Mouse (Mus musculus) heart, postnatal 25 days (tissue): ENCODE measurements at regions not wholly inside any gene's neighbourhood (a gene's known extent, or its start where the extent isn't known, plus 50 kb on each side); places are given as distances from the start of the nearest gene placed in this dataset.

Experiments used
- DNase-seq: peaks from one replicate; pipeline ENCODE4 v3.0.0; 2022; ENCODE audit warnings: low spot score
- intact Hi-C: fragments of 180-260 bp; cut with DNase I; formaldehyde crosslinking; loops from one replicate; pipeline ENCODE4 v1.15.1; 2025

DNA sequence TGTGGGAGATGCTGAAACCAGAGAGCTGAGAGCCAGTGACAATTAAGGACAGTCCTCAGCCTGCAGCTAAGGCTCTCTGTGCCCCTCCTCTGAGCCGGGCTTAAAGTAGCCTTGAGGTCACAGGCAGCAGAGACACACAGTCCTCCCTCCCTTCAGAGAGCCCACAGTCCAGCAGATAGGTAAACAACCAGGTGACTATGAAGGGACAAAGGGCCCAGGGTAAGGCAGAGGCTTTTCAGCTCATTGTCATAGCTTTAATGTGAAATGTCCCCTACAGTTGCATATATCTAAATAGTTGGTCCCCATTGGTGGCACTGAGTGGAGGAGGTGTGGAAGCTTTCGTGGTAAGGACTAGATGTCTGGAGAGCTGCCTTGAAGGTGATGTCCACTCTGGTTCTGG lies 88.5 kb downstream of the Rplp1 start:
- DNase-seq, result no peak
- intact Hi-C loops, result loop anchor here (5.0 kb wide), 1 partner anchor 809 kb away; no protein-coding TSS in a partner anchor

DNA sequence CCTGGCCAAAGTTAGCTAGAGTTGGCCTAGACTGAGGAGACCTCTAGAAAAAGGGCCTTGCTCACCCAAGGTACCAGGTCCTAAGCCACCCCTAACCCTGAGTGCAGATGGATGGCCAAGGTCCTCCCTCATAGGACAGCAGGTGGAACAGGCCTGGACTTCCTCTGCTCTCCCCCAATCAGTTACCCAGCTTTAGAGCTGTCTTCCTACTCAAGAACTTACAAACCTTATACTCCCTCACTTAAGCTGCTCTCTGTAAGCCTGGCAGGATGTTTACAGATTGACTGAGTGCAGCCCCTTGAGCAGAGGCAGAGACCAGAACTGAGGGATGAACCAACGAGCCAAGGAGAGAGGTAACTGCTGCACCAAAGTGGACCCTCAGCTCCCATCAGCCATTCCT lies 94.5 kb downstream of the Rplp1 start:
- intact Hi-C loops, result no loop called here
- DNase-seq, result no peak

DNA sequence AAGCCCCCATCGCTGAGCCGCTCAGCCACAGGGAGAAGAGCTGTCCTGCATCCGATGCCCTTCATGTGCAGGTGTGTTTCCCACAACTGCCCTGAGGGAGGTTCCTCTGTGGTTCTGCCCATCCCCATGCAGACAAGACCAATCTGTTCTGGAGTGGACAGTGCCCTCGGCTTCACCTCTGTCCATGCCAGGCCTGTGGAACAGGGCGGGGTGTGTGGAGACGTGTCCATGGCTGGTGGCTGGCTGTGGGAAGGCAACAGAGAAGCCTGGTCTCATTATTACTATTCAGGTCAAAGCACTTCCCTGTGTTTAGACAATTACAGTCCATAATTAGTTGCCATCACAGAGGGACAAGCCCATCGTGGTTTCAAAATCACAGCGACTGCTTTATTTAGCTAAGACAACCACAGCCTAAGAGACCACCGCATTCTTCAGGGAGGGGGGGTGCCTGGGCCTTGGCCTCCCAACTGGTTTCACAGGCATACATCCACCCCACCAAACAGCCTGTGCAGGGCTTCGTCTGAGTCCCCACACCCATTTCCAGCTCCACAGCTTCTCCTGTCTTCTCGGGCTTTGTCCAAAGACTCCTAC lies 97.7 kb downstream of the Rplp1 start:
- DNase-seq, result no peak

DNA sequence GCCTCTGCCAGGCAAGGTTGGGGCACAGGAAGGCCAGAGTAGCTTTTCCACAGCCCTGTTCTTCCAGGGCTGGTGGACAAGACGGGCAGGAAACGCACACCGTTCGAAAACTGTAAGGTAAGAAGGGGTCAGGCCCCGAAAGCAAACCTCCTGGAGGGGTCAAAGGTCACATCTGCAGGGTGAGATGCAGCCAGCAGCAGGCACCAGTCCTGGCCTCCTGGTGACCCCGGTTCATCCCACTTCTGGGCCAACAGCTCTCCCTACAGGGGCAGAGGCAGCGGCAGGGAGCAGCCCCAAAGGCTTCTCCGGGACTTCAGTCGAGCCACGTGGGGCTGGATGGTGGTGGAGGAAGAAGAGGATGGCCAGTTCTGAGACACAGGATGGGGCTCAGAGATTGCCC lies 98.3 kb downstream of the Rplp1 start:
- intact Hi-C loops, result no loop called here
- DNase-seq, result no peak

More for the DNA sequence above, 97.7 kb downstream of the Rplp1 start:
- intact Hi-C loops, result no loop called here

DNA sequence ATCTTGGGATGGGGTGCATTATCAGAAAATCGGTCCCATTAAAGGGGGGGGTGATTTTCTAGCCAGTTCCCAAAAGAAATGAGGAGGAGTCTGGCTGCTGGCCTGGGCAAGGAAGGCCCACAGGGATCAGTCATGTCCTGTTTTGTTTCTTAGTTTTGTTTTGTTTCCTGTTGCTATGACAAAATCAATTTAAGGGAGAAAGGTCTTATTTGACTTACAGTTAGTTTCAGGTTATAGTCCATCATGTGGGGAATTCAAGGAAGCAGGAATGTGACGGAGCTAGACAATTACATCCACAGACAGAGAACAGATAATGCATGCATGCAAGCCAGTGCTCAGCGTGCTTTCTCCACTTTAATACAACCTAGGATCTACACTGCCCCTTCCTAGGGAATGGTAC lies 101.1 kb downstream of the Rplp1 start:
- DNase-seq, result no peak
- intact Hi-C loops, result no loop called here

GRCm38 (mm10) chr9:61812315-61812714 lies 102.0 kb downstream of the Rplp1 start:
- DNase-seq, result no peak
- intact Hi-C loops, result no loop called here

GRCm38 (mm10) chr9:61810456-61810855 lies 103.9 kb downstream of the Rplp1 start:
- intact Hi-C loops, result no loop called here
- DNase-seq, result no peak

DNA sequence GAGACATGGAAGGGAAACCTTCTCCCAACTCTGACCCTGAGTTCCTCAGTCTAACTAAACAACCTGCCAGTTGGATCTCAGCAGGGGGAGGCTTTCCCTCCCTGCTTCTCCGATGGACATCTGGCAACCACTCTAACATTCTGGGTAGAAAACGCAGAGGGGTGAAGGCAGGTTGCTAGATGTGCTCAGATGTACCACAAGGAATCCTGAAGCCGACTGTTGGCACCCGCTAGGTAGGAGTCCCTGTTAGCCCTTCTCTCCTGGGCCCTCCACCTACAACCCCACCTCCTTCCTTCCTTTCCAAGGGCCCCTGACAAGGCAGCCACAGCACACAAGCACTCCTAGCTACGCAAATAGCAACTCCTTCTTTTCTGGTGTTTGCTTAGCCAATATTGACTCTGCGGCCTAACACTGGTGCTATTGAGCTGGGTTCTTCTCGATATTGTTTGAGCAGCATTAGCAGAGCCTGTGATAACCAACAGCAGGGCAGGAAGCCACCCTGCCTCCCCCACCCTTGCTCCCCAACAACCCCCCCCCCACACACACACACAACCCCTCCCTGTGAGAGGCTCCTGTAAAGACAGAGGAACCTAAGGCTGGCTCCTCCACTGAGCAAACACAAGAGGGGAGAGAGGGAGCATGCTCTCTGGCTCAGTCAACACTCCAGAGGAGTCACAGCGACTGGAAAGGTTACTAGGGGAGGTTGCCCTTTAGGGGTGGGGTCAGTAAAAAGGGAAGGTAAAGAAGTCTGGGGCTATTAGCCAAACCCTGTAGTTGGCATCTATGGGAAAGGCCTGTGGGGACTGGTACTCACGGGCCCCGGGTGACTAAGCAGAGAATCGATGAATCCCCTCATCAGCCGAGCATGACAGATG lies 105.8 kb downstream of the Rplp1 start:
- intact Hi-C loops, result no loop called here
- no peak for DNase-seq

DNA sequence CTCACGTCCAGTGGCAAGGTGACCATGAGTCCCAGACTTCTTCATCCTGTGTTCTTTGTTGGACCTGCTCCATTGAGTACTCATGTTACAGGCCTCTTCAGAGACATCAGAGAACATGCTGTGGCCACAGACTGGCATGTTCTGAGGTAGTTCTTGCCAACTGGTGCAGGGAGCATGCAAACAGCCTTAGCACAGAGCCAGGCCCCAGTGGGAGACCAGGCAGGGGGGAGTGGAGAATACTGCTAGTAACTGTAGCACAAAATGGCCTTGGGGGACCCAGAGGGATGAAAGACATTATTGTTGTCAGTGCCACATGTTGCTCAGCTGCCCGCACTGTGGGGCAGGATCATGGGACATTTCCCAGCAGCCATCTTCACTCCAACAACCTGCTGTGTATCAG lies 108.4 kb downstream of the Rplp1 start:
- DNase-seq, result no peak
- intact Hi-C loops, result no loop called here

DNA sequence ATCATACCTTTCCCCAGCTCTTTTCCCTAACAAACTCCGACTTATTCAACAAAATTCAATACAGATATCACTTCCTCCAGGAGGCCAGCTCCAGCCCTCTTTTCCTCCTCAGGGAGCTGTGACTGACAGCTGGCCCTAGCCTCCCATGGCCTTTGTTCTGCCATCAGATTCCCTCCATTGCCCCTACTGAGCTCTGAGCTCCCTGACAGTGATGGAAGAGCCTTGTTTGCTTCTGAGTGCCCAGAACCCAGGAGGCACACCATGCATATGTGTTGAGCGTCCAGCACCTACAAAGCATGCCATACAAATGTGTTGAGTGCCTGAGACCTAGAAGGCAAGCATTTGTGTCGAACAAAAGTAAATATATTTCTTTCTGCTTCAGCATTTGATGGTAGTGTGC lies 110.8 kb downstream of the Rplp1 start:
- DNase-seq, result no peak
- intact Hi-C loops, result no loop called here

GRCm38 (mm10) chr9:61802694-61803093 lies 111.6 kb downstream of the Rplp1 start:
- DNase-seq, result no peak
- intact Hi-C loops, result no loop called here

DNA sequence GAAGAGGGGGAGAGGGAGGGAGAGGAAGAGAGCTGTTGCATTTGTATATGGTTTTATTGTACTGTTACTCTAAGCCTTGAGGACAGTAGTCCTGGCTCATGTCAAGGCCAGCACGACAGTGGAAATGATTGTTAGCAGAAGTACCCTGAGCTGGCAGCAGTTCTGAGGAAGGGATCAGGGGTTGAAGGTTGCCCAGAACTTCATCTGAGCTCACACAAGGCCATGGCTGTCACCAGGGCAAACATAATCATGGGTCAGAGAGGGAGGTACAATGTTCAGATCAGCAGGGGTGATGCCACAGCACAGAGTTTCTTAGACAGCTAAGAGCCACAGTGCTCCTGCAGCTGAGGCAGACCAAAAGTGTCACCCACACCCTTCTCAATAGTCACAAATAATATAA lies 114.8 kb downstream of the Rplp1 start:
- intact Hi-C loops, result no loop called here

GRCm38 (mm10) chr9:61795910-61796309 lies 118.4 kb downstream of the Rplp1 start:
- intact Hi-C loops, result no loop called here
- no peak for DNase-seq

More for the DNA sequence above, 114.8 kb downstream of the Rplp1 start:
- no peak for DNase-seq

GRCm38 (mm10) chr9:61791435-61792064 lies 122.8 kb downstream of the Rplp1 start:
- intact Hi-C loops, result no loop called here
- no peak for DNase-seq

- intact Hi-C loops, result no loop called here
- no peak for DNase-seq
Observed at GRCm38 (mm10) chr9:61790849-61791248, 123.5 kb downstream of the Rplp1 start.

DNA sequence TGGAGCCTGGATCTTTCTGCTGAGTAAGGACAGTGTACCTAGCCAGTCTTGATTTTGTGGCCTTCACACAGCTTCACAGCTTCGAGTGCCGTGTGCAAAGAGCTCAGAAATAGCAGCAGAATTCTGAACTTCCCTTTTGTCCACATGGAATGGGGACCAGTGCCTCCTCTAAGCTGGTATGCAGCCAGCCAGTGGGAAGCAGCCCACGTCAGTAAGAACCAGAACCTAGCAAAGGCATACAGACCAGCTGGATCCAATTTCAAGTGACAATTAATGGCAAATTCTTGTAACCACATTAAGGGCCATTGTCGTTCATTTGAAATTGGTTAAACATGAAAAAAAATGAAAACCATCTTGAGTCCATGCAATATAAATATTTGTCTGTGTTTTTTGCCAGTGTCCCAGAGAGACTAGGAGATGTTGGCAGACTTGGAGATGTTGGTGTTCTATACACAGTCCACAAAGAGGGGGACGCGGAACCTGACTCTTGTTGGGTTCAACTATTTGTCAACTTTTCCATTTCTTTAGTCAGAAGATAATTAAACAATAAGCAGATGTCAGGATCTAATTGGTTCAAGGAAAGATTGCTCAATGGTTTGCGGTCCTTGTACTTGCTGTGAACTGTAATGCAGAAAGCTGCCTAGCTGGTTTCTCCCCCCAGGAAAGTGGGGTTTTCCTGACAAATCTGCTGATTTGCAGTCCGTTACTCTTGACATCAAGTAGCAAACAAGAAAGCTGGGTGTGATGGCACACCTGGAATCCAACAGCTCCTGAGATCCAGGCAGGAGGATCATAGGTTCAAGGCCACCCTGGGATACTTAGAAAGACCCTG lies 125.1 kb downstream of the Rplp1 start:
- DNase-seq, result no peak
- intact Hi-C loops, result no loop called here

DNA sequence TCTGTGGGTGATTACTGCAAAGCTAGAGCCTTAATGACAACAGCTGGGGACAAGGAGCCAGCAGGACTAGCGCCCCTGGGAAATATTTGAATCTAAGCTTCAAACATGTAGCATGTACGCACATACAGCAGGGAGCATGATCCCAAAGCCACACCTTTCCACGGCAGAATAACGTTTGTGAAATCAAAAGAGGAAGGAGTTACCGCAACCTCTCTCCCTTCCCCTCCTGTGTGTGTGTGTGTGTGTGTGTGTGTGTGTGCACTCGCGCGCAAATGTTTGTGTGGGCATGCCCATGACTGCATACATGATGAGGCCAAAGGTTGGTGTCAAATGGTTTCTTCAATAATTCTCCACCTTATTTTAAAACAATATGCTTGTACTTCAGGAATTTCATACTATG lies 132.9 kb downstream of the Rplp1 start:
- DNase-seq, result no peak
- intact Hi-C loops, result no loop called here

DNA sequence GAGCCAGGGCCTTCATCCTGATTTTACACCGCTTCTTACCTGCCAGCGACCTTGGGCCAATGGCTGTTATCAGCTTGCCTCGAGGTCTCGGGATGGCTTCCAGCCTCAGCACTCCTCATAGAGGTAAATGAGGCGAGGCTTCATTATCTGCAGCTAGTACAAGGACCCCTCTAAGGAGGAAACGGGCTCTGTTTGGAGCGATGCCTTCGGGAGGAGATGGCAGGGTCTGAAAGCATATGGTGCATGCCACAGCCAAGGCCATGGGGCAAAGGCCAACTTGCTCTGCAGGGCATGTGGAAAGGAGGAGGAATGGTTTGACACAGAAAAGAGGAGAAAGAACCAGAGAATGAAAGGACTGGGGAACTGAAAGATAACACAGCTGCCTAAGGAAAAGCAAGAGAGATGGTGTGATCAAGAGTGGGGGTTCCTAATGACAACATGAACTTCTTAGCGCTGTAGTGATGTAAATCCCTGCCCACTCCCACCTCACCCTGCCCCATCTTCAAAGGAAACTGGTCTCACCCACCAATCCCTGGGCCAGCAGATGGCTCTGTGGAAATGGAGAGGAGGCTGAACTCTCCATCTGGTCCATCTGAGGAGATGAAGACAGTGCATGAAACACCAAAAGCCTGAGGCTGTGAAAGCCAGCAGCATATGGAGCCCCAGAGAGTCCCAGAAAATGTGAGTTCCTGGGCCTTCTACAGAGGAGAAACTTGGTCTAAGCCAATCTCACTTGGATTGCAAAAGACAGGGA lies 134.0 kb downstream of the Rplp1 start:
- intact Hi-C loops, result no loop called here
- no peak for DNase-seq

DNA sequence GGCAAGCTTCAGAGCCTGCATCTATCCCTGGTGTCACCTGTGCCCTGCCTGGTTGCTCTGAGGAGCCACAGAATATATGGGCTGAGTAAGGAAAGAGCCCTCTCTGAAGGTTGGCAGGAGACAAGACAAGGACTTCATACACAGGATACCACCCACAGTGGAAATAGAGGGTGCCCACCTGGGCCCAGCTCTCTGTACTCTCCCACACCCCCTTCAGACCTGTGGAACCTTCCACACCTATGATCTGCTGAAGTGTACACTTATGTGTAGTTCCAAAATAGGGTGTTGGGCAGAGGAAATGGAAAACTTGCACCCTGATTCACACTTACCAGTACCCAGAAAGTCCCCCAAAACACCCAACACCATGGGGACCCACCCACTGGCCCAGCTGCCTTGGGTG lies 135.2 kb downstream of the Rplp1 start:
- no peak for DNase-seq
- intact Hi-C loops, result no loop called here

- intact Hi-C loops, result no loop called here
- DNase-seq, result no peak
Observed at GRCm38 (mm10) chr9:61776446-61776845, 137.9 kb downstream of the Rplp1 start.
